Mouse (Mus musculus): ENCODE data around the gene Acvr1b.

DNA sequence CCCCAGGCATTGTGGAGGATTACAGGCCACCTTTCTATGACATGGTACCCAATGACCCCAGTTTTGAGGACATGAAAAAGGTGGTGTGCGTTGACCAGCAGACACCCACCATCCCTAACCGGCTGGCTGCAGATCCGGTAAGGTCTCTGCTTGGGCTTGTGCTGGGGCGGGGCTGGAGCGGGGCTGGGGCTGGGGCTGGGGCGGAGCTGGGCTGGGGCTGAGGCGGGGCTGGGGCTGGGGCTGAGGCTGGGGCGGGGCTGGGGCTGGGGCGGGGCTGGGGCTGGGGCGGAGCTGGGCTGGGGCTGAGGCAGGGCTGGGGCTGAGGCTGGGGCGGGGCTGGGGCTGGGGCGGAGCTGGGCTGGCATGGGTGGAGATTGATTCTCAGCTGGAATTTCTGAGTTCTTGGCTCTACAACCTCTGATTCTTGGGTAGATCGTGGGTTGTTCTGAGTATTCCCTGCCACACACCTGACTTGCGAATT is 32.8 kb upstream of the Acvr1b start:
- TF ChIP-seq CTCF (IDR thresholded peaks at IDR 0.05; ENCODE audit: low read depth, low read length) (no peak), TAL1 (conservative IDR thresholded peaks at IDR 0.05; ENCODE audit: low read depth, low read length) (no peak)
